Mouse (Mus musculus) embryonic fibroblast, embryonic 13.5 days (primary cell): ENCODE data around the gene Clcn1.

ENCODE experiments used
- CTCF ChIP-seq: IDR thresholded peaks from 2 replicates; pipeline ENCODE4 v1.5.1; 2011; ENCODE audit warnings: mild to moderate bottlenecking, control low read depth, low read length, moderate library complexity, borderline replicate concordance; ENCODE audit not compliant: insufficient read depth
- POLR2A ChIP-seq: IDR thresholded peaks from 2 replicates; pipeline ENCODE4 v1.6.1; 2011; ENCODE audit warnings: low read depth, mild to moderate bottlenecking, control low read depth, low read length, moderate library complexity

- TF ChIP-seq CTCF, result no peak
- no peak for TF ChIP-seq POLR2A
Observed at GRCm38 (mm10) chr6:42251791-42252190, 34.7 kb upstream of the Clcn1 start.
